Mouse (Mus musculus) bone marrow macrophage, adult 2 months (primary cell): ENCODE data around the gene Spata48.

ENCODE experiments used
- CTCF ChIP-seq: IDR thresholded peaks from 2 replicates; pipeline ENCODE4 v1.5.1; 2012; ENCODE audit warnings: low read depth, mild to moderate bottlenecking, low read length, moderate library complexity
- POLR2A ChIP-seq: IDR thresholded peaks from 2 replicates; pipeline ENCODE4 v1.6.1; 2012; ENCODE audit warnings: mild to moderate bottlenecking, low read depth, low read length, borderline replicate concordance

- TF ChIP-seq CTCF, result no peak
- no peak for TF ChIP-seq POLR2A
Measured at GRCm38 (mm10) chr11:11546903-11547511, 85.1 kb downstream of the Spata48 start.
